Mouse (Mus musculus): ENCODE data around the gene Ryr2. TPM values are rescaled to one million over a fixed set of nuclear protein-coding genes. Genes with fewer than 3 reads are reported as not detected.
"Not testable (repeated sequence)": the region's sequence is repeated elsewhere in the genome, so short reads cannot be mapped to it uniquely, and the experiment has no call there.

Gene Ryr2
- total RNA-seq, 2 experiments from 2014 or later, result 175 to 248 TPM

DNA sequence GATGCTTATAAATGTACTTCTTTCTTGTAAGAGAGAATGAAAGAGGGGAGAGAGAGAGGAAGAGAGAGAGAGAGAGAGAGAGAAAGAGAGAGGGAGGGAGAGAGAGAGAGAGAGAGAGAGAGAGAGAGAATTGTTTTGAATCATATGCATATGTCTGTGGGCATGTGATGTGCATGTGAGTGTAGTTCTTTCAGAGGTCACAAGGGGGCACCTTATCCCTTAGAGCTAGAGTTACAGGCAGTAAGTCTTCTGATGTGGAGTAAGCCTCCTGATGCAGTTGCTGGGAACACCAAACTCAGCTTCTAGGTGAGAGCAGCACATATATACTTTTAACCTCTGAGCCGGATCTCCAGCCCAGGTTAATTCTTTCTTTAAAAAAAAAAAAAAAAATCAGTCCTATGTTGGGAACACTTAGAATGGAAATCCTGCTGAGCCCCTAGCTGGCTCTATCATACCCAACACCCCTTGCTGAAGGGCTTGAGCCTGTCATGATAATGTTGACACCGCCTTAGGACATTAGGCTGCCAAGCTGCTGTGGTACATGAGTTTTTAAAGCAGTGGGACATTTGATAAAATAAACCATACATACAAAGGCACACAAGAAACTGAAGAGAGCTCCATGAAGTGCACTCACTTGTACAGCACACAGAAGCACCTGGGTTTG is 281.1 kb downstream of the Ryr2 start:
- DNase-seq (ENCODE audit: extremely low spot score in 1 of 2, low spot score in 1 of 2), result no peak

DNA sequence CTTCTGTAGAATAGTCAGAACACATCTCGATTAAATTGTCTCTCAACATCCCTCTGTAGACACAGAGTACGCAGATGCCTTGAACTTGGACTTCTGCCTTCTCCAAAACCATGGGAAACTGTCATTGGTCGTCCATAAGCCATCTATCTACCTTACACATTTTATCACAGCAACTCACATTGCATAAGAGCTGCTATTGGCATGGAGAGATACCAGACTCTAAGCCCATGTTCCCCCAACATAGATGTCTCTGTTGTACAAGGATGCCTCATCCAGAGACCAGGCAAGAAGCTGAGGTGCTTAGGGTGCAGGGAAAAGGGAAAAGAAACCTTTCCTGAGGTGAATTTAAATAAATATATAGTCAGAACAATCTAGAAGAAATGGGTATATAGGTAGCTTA is 288.0 kb downstream of the Ryr2 start:
- no peak for DNase-seq (ENCODE audit: extremely low spot score in 1 of 2, low spot score in 1 of 2)

- not testable (repeated sequence) for DNase-seq (ENCODE audit: extremely low spot score in 1 of 2, low spot score in 1 of 2)
These were observed 297.4 kb downstream of the Ryr2 start for GRCm38 (mm10) chr13:11809365-11809764.

GRCm38 (mm10) chr13:11792536-11792935 is 314.2 kb downstream of the Ryr2 start:
- no peak for DNase-seq (ENCODE audit: extremely low spot score in 1 of 2, low spot score in 1 of 2)

GRCm38 (mm10) chr13:11790536-11790935 is 316.2 kb downstream of the Ryr2 start:
- DNase-seq (ENCODE audit: extremely low spot score in 1 of 2, low spot score in 1 of 2), result no peak

DNA sequence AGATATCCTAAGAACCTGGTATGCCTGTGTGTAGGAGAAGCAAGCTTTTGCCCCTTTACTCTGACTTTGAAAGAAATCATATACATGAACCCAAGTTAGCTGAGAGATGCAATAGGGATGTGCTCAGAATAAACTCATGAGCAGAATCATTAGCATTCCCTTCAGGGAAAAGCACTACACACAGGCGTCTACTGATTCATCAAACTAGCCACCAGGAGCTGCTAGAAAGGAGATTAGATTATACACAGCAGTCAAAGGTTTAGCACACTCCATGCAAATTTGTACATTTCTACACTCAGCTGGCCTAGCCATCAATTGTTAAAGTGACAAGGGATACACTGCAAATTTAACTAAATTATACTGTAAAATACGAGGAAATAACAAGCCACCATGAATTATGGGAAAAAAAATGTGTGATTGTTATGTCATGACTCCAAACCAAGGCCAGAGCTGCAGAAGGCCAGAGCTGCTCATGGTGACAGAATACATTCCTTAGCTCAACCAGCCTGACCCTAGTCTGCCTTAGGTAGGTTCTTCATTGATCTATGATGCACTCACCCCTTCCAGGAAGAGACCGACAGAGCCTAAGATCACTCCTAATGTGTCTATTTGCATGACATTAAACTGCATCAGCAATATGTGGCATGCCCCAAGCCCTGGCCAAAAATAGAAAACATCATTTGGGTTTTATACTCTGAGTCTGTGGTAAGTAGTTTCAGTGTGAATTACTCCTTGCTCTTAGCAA is 324.2 kb downstream of the Ryr2 start:
- DNase-seq (ENCODE audit: extremely low spot score in 1 of 2, low spot score in 1 of 2), result no peak

DNA sequence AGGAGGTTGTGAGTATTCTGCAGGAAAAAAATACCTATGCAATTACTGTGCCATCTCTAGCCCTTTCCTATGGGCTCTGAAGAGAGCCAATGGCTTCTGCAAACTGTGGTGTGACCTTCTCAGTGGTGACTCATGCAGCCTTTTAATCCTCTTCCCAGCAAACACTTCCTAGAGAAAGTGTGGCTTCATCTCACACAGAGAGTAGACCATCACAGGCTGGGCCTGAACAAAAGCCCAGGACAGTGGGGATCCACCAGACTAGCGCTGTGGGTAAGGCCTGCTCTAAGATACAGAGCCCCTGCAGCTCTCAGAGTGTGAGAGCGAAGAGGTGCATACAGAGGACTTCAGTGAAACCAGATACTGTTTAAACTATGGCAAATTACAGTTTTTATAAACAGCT is 325.7 kb downstream of the Ryr2 start:
- no peak for DNase-seq (ENCODE audit: extremely low spot score in 1 of 2, low spot score in 1 of 2)

DNA sequence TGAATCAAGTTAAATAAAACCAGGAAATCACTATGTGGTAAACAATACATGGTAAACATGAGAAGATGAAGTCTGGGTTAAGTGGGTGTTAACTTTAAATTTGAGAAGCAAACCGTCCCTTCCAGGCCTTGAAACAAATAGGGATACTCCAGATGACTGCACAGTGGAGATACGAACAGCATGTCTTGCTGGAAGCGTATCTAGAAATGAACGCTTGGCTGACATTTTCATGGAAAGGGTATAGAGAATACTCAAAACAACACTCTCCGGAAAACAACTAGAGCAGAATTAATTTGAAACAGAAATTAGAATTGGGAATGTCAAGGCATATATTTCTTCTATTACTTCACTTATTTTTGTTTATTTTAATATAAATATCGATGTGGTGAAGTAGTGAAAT is 329.0 kb downstream of the Ryr2 start:
- no peak for DNase-seq (ENCODE audit: extremely low spot score in 1 of 2, low spot score in 1 of 2)

GRCm38 (mm10) chr13:11772173-11772572 is 334.6 kb downstream of the Ryr2 start:
- no peak for DNase-seq (ENCODE audit: extremely low spot score in 1 of 2, low spot score in 1 of 2)

DNA sequence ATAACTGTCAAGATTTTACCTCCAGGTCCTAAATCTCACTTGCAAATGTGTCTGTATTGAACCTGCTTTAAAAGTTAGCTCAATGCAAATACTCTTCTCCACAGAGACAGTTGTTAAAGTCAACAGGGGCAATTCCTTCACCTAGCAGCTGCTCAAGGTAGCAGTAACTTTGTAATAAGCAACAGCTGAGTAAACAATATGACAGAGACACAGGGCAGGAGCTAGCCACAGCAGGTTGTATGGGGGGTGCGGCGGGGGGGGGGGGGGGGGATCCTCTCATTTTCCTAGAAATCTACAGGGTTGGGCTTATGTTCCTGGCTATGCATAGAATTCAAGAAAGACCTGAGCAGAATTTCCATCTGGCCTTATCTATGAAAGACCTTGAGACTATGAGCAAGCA is 339.8 kb downstream of the Ryr2 start:
- DNase-seq (ENCODE audit: extremely low spot score in 1 of 2, low spot score in 1 of 2), result no peak

DNA sequence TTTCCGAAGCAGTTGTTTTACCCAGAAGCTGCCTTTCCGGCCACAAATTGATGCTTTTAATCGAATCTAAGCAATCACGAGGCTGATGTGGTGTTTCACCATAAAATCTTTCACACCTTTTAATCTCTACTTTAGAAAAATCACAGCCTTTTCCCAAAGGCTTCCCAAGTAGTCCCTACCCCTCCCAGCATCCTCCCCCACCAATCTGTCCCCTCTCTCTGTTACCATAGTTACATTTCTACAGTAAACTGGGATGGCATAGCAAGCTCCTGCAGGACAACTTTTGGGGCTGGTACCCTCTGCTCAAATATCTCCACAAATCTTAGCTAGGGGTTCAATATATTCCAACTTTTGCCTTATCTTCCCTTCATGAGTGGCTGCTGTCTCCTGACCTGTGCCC is 342.8 kb downstream of the Ryr2 start:
- no peak for DNase-seq (ENCODE audit: extremely low spot score in 1 of 2, low spot score in 1 of 2)

GRCm38 (mm10) chr13:11763104-11763503 is 343.6 kb downstream of the Ryr2 start:
- DNase-seq (ENCODE audit: extremely low spot score in 1 of 2, low spot score in 1 of 2), result peak in 1 of 2 experiments; percentile 39

- DNase-seq (ENCODE audit: extremely low spot score in 1 of 2, low spot score in 1 of 2), result no peak
These were observed 348.9 kb downstream of the Ryr2 start for GRCm38 (mm10) chr13:11757894-11758293.

- no peak for DNase-seq (ENCODE audit: extremely low spot score in 1 of 2, low spot score in 1 of 2)
These were observed 361.3 kb downstream of the Ryr2 start for GRCm38 (mm10) chr13:11745479-11745878.

DNA sequence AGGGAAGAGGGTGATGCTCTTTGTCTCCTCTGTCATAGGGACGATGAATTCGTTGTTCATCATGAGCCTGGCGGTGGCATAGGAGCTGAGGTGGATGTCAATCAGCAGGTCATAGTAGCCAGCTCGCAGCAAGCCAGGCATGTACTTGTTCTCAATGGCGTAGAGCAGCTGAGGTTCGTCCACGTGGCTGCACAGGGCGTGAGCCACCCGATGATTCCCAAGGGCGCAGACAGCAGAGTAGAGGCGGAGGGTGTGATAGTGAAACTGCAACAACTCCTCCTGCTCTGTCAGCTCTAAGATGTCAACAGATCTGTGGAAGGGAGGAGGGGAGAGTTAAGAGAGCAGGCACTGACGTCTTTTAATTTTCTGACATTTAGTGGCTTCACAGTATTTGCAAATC is 368.5 kb downstream of the Ryr2 start:
- no peak for DNase-seq (ENCODE audit: extremely low spot score in 1 of 2, low spot score in 1 of 2)

GRCm38 (mm10) chr13:11716216-11716615 is 390.5 kb downstream of the Ryr2 start:
- DNase-seq (ENCODE audit: extremely low spot score in 1 of 2, low spot score in 1 of 2), result no peak

GRCm38 (mm10) chr13:11709708-11710471 is 396.9 kb downstream of the Ryr2 start:
- DNase-seq (ENCODE audit: extremely low spot score in 1 of 2, low spot score in 1 of 2), result no peak

DNA sequence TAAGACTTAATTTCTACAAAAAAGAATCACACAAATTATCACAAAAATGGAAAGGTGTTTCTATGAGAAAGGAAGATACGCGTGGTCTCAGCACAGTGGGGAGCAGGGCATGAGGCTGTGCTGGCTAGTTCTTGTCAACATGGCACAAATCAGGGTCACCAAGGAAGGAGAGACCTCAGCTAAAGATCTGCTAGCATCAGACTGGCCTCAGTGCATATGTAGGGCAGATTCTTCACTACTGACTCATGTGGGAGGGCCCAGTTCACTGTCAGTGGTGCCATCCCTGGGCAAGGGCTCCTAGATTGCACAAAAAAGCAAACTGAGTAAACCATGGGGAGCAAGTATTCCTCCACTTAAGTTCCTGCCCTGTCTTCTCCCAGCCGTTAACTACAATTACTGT is 405.0 kb downstream of the Ryr2 start:
- no peak for DNase-seq (ENCODE audit: extremely low spot score in 1 of 2, low spot score in 1 of 2)

DNA sequence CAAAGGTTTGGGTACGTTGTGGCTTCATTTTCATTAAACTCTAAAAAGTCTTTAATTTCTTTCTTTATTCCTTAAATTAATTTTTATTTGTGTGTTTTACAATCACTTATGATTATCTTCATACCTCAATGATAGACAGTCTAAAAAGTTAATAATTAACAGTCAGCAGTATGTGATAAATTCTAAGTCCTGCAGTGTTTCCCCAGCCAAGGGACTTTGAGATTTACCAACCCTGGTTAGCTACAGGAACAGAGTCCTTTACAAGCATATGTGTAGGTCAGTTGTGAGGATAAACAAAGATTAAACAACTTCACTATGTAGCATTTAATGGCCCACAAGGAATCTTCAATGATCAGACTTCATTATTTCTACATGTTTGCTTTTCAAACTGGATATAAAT is 410.2 kb downstream of the Ryr2 start:
- no peak for DNase-seq (ENCODE audit: extremely low spot score in 1 of 2, low spot score in 1 of 2)

DNA sequence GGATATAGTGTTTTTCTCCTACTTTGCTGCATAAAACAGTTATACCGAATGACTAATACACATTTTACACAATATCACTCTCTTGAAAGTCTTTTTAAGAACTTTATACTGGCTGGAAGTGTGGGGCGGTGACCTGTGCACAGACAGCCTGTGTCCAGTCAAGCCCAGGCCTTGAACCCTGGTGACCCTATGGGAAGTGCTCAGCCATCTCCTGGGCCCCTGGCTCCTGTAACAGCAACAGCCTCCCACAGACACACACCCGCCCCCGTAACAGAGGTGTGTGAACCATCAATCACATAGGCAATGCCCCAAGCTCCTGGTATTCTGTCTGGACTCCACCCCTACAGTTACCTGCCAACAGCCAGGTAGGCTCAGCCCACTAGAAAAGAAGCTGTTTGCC is 424.9 kb downstream of the Ryr2 start:
- DNase-seq (ENCODE audit: extremely low spot score in 1 of 2, low spot score in 1 of 2), result no peak

DNA sequence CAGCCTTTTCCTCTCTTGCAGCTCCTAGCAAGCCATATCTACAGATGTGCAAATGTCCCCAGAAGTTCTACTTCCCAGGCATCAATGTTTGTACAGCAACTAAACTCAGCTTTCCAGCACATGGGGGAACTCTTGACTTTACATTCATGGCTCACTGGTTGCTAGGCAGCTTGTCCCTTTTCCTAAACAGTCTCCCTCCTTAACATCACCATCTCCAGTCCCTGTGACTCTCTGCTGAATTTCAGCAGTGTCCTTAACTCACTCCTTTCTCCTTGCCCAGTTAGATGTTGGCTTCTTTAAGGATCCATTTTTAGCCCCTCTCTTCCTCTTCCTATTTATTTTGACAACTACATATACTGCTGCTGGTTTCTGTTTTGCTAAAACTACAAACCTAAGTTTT is 443.9 kb downstream of the Ryr2 start:
- DNase-seq (ENCODE audit: extremely low spot score in 1 of 2, low spot score in 1 of 2), result no peak
